Mouse (Mus musculus) heart, adult 2 months (tissue): ENCODE data around the gene Samd13.

Experiments
- EP300 ChIP-seq: fragments of 200-500 bp; IDR thresholded peaks from 2 replicates; pipeline ENCODE4 v1.6.1; 2011; ENCODE audit warnings: low read depth, low read length, control low read depth; ENCODE audit not compliant: insufficient read depth
- POLR2A ChIP-seq: fragments of 200-500 bp; IDR thresholded peaks from 2 replicates; pipeline ENCODE4 v1.6.1; 2011; ENCODE audit warnings: mild to moderate bottlenecking, low read depth, low read length, control low read depth; ENCODE audit not compliant: insufficient read depth

DNA sequence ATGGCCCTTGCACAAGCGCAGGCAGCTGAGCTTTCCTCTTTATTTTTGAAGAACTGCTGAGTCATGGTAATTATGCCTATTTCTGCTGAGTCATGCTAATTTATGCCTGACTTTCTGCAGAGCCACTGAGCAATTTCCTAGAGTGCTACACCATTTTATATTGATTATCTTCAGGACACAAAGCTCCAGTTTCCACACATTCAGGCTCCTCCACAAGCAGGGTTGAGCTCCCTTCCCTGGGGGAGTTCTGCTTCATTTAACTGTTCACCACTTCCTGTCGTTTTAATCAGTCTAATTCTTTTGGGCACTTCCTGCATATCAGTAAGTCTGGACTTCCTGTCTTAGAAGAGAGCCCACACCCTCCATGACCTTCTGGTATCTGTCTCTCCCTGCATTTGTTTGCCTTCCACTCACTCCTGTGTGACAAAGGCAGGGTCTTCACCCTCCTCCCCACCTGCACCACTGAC, 30.2 kb downstream of the Samd13 start:
- no peak for TF ChIP-seq POLR2A
- no peak for TF ChIP-seq EP300
